Mouse (Mus musculus) liver, postnatal 0 days (tissue): ENCODE measurements around the gene Crtc1. TPM values are rescaled to one million over a fixed set of nuclear protein-coding genes. Genes with fewer than 3 reads are reported as not detected.

Experiments
- ATAC-seq: fragments of 200-750 bp; cut with Nextera tagmentation; 2 replicates; pipeline ENCODE4 v1.8.0; 2017; ENCODE audit warnings: mild to moderate bottlenecking, moderate library complexity
- DNase-seq: peaks from one replicate; pipeline ENCODE4 v3.0.0-alpha.2; 2016
- H3K27ac ChIP-seq: fragments of 300-500 bp; sonication (generic); 2 replicates; pipeline ENCODE4 v1.5.1; 2014; ENCODE audit warnings: antibody characterized with exemption, moderate library complexity, mild to moderate bottlenecking, low read depth
- H3K27me3 ChIP-seq: fragments of 300-500 bp; sonication (generic); 2 replicates; pipeline ENCODE4 v1.6.1; 2014; ENCODE audit warnings: low read length, control low read depth, mixed read lengths; ENCODE audit not compliant: insufficient read depth
- H3K36me3 ChIP-seq: fragments of 300-500 bp; sonication (generic); replicated peaks from 2 replicates; pipeline ENCODE4 v1.6.1; 2014; ENCODE audit warnings: mild to moderate bottlenecking, control low read depth, low read length, moderate library complexity, mixed read lengths; ENCODE audit not compliant: insufficient read depth
- H3K4me1 ChIP-seq: fragments of 300-500 bp; sonication (generic); 2 replicates; pipeline ENCODE4 v1.6.1; 2014; ENCODE audit warnings: antibody characterized with exemption, mild to moderate bottlenecking, control low read depth; ENCODE audit not compliant: insufficient read depth
- H3K4me2 ChIP-seq: fragments of 300-500 bp; sonication (generic); 2 replicates; pipeline ENCODE4 v1.6.1; 2014; ENCODE audit warnings: low read depth, mild to moderate bottlenecking, low read length, moderate library complexity, mixed read lengths
- H3K4me3 ChIP-seq: fragments of 300-500 bp; sonication (generic); 2 replicates; pipeline ENCODE4 v1.5.1; 2014; ENCODE audit warnings: low read depth, low read length
- H3K9ac ChIP-seq: fragments of 300-500 bp; sonication (generic); replicated peaks from 2 replicates; pipeline ENCODE4 v1.6.1; 2014; ENCODE audit warnings: mild to moderate bottlenecking, moderate library complexity
- H3K9me3 ChIP-seq: fragments of 300-500 bp; sonication (generic); 2 replicates; pipeline ENCODE4 v1.6.1; 2016; ENCODE audit warnings: mild to moderate bottlenecking, control low read depth, low read length, mixed read lengths
- CTCF ChIP-seq: sonication (generic); IDR thresholded peaks from 2 replicates; pipeline ENCODE4 v1.5.1; 2016; ENCODE audit warnings: antibody characterized with exemption, low read depth
- EP300 ChIP-seq: IDR thresholded peaks from 2 replicates; pipeline ENCODE4 v1.6.1; 2016; ENCODE audit warnings: antibody characterized with exemption, low read depth, mild to moderate bottlenecking
- WGBS: fragments of 180-500 bp; shearing (Covaris S2); extraction: QIAGEN DNeasy Blood & Tissue Kit; methylation state at CpG from one replicate; pipeline ENCODE4 v1.1.7; 2014; ENCODE audit not compliant: insufficient replicate concordance; 5-methylcytosine and 5-hydroxymethylcytosine counted together
- polyA plus RNA-seq: library from polyadenylated mRNA; unstranded; fragments of >200 nt; fragmentation: Nextera tagmentation; extraction: Ambion mirVana; gene quantifications from 2 replicates; pipeline ENCODE4 v1.2.1, GENCODE M21; 2015

The Crtc1 gene
- polyA plus RNA-seq, 1 experiment from 2014 or later, result 2.6 TPM

- no peaks in the 10 kb centered on the region for H3K36me3 ChIP-seq
- peak; percentile 81 for ATAC-seq
- H3K27ac ChIP-seq, result peak overlapping the region; percentile 2; the same call in 1 of the 2 replicates
- TF ChIP-seq CTCF (no peak), EP300 (no peak)
- H3K4me2 ChIP-seq, result no peak overlapping the region
- H3K9me3 ChIP-seq, result no peaks in the 10 kb centered on the region
- no peak overlapping the region for H3K4me3 ChIP-seq
- no peak overlapping the region; the same call in 1 of the 2 replicates for H3K9ac ChIP-seq
- peaks cover 29% of the 10 kb centered on the region for H3K4me1 ChIP-seq
- WGBS, result 24% methylated on average over 10 of the region's 10 CpGs
- H3K27me3 ChIP-seq, result no peaks in the 10 kb centered on the region
- no peak for DNase-seq
Measured at GRCm38 (mm10) chr8:70469295-70469916, 30.0 kb upstream of the Crtc1 start.

- no peak overlapping the region for H3K4me3 ChIP-seq
- H3K27me3 ChIP-seq, result no peaks in the 10 kb centered on the region
- no peak for ATAC-seq
- no peak for DNase-seq
- H3K4me1 ChIP-seq, result peaks cover 29% of the 10 kb centered on the region
- TF ChIP-seq EP300 (no peak), CTCF (no peak)
- no peak overlapping the region for H3K4me2 ChIP-seq
- no peaks in the 10 kb centered on the region for H3K9me3 ChIP-seq
- no peaks in the 10 kb centered on the region for H3K36me3 ChIP-seq
- 82% methylated on average over 4 of the region's 4 CpGs for WGBS
- H3K9ac ChIP-seq, result no peak overlapping the region; the same call in 1 of the 2 replicates
- H3K27ac ChIP-seq, result peak overlapping the region; percentile 2; the same call in 1 of the 2 replicates
Measured at GRCm38 (mm10) chr8:70468733-70469132, 29.4 kb upstream of the Crtc1 start.

- Histone ChIP-seq H3K4me3 (no peak overlapping the region), H3K27me3 (no peaks in the 10 kb centered on the region), H3K4me2 (no peak overlapping the region), H3K9me3 (no peaks in the 10 kb centered on the region), H3K4me1 (peaks cover 29% of the 10 kb centered on the region), H3K36me3 (no peaks in the 10 kb centered on the region), H3K27ac (peak overlapping the region; percentile 56), H3K9ac (no peak overlapping the region)
- TF ChIP-seq CTCF (no peak), EP300 (no peak)
- WGBS, result 35% methylated on average over 1 of the region's 1 CpGs
- no peak for DNase-seq
- peak; percentile 11; the same call in 1 of the 2 replicates for ATAC-seq
Measured at GRCm38 (mm10) chr8:70467907-70468306, 28.5 kb upstream of the Crtc1 start.

- Histone ChIP-seq H3K9ac (no peak overlapping the region), H3K36me3 (no peaks in the 10 kb centered on the region), H3K4me3 (no peak overlapping the region), H3K9me3 (no peaks in the 10 kb centered on the region), H3K4me2 (no peak overlapping the region; the same call in 1 of the 2 replicates), H3K27me3 (no peaks in the 10 kb centered on the region), H3K27ac (peak overlapping the region; percentile 56), H3K4me1 (peaks cover 29% of the 10 kb centered on the region)
- no peak for DNase-seq
- WGBS, result 73% methylated on average over 5 of the region's 5 CpGs
- peak; percentile 59 for ATAC-seq
- TF ChIP-seq EP300 (no peak), CTCF (no peak)
Measured at GRCm38 (mm10) chr8:70467229-70467725, 27.9 kb upstream of the Crtc1 start.

- WGBS, result 77% methylated on average over 11 of the region's 11 CpGs
Measured at GRCm38 (mm10) chr8:70466771-70467170, 27.4 kb upstream of the Crtc1 start.

GRCm38 (mm10) chr8:70466305-70466704 lies 26.9 kb upstream of the Crtc1 start:
- Histone ChIP-seq H3K9me3 (no peaks in the 10 kb centered on the region), H3K4me2 (no peak overlapping the region), H3K36me3 (no peaks in the 10 kb centered on the region), H3K27me3 (no peaks in the 10 kb centered on the region), H3K9ac (no peak overlapping the region), H3K4me1 (peaks cover 29% of the 10 kb centered on the region), H3K27ac (no peak overlapping the region), H3K4me3 (no peak overlapping the region)
- TF ChIP-seq CTCF (no peak), EP300 (no peak)
- WGBS, result 87% methylated on average over 4 of the region's 4 CpGs
- ATAC-seq (no peak), DNase-seq (no peak)

More at GRCm38 (mm10) chr8:70466771-70467170, 27.4 kb upstream of the Crtc1 start:
- Histone ChIP-seq H3K9ac (no peak overlapping the region), H3K36me3 (no peaks in the 10 kb centered on the region), H3K9me3 (no peaks in the 10 kb centered on the region), H3K4me3 (no peak overlapping the region), H3K27me3 (no peaks in the 10 kb centered on the region), H3K27ac (no peak overlapping the region), H3K4me2 (no peak overlapping the region; the same call in 1 of the 2 replicates), H3K4me1 (peaks cover 29% of the 10 kb centered on the region)
- TF ChIP-seq CTCF (no peak), EP300 (no peak)
- ATAC-seq (no peak), DNase-seq (no peak)
